Mouse (Mus musculus) embryonic fibroblast, embryonic 13.5 days (primary cell): ENCODE measurements around the gene Sf3a2.

Source experiments
- CTCF ChIP-seq: IDR thresholded peaks from 2 replicates; pipeline ENCODE4 v1.5.1; 2011; ENCODE audit warnings: mild to moderate bottlenecking, control low read depth, low read length, moderate library complexity, borderline replicate concordance; ENCODE audit not compliant: insufficient read depth
- POLR2A ChIP-seq: IDR thresholded peaks from 2 replicates; pipeline ENCODE4 v1.6.1; 2011; ENCODE audit warnings: low read depth, mild to moderate bottlenecking, control low read depth, low read length, moderate library complexity

DNA sequence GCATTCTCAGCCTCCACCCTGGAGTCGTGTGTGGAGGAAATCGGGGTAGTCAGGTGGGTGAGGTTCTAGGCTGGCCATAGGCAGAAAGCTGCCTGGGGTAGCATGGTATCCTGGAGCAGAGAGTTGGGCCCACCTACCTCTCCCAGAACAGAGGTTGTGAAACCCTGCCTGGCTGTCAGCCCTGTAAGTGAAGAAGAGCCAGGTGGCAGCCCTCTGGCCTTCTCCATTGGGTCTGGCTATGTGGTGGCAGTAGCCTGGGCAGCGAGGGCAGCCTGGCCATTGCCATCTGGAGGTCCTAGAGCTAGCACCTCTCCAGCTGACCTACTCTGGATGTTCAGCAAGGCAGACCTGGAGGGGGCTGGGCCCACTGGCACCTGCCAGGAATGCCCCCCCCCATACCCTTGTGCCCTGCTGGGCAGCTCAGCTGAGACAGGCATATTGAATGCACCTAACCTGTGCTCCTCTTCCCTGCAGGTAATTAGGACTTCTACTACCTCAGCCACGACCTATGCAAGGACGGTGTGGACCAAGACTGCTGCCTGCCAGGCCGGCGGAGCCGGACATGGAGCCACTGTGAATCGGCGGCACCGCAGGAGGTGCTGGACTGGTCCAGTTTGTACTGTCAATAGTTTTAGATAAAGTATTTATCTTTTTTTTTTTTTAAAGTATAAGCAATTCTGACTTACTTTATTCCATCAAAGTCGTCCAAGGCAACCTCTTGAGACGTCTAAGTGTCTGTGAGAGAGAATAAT, 4.8 kb upstream of the Sf3a2 start:
- TF ChIP-seq CTCF, result no peak
- no peak for TF ChIP-seq POLR2A
